Mouse (Mus musculus): ENCODE measurements around the gene Arhgef18. TPM values are rescaled to one million over a fixed set of nuclear protein-coding genes. Genes with fewer than 3 reads are reported as not detected.
A peak's percentile ranks its signal among the peaks of the same experiment; 100 is the strongest.

Arhgef18 gene
- total RNA-seq, 2 experiments from 2014 or later = 33.9 to 38.4 TPM

DNA sequence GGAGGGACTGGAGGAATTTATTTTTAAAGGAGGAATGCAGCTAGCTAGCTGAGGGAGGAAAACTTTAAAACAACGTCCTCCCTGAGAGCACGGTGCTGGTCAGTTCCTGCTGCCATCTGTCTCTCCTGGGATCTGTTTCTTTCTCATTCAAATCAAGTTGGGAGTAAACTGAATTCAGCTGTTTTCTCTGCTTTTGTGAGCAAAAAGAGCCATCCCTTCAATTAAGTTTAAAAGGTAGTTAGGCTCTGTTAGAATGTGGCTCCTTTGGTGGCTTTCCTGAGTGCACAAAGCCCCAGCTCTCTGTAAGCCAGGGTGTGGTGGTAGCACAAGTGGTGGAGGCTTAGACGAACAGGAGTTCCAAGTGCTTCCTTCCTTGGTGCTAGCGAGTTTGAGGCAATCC lies 2.4 kb downstream of the Arhgef18 start:
- DNase-seq = no peak

DNA sequence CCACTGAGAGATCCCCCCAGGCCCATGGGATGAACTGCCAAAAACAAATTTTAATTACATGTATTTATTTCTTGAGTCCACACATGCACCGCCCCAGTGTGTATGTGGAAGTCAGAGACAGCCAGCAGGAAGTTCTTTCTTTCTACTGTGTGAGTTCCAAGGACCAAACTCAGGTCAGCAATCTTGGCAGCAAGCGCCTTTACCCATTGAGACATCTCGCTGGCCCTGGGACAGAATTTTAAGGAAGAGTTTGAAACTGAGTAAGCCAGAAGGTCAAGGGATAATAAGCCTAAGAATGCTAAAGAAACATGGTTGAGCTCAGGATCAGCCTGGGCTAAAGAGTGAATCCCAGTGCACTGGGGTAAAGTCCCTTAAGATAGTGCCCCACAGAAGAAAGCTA lies 4.8 kb downstream of the Arhgef18 start:
- peak; percentile 36 for DNase-seq

DNA sequence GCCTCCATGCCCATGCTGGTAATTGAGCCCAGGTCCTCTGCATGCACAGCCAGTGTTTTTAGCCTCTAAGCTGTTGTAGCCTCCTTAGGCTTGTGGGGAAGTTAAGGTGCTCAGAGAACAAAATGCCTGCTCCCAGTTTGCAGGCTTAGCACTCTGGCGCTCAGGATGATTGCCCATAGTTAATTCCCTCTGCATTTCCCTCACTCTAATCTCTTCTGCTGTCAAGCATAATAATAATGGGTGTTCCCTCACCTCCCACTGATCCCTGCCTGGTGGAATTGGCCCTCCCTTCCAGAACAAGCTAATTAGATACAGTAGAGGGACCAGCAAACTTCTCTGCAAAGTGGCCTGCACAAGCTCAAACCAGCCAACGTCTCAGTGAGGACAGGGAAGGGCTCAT lies 7.7 kb downstream of the Arhgef18 start:
- no peak for DNase-seq

DNA sequence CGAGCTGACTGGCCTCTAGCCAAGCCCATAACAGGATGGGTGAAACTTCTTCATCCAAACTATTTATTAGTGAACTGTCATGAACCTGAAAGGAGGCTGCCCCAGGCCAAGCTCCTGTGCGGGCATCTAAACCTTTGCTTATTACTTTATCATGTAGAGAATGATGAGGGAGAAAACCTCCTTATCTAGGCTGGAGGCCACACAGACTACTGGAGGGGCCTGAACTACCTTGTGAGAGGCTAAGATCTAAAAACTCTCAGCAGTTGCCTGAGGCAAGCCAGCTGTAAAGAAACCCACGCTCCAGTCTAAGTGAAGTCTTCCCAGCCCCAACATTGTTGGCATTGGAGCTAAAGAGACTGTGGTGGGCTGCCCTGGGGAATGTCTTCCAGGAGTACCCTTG lies 14.6 kb downstream of the Arhgef18 start:
- no peak for DNase-seq

DNA sequence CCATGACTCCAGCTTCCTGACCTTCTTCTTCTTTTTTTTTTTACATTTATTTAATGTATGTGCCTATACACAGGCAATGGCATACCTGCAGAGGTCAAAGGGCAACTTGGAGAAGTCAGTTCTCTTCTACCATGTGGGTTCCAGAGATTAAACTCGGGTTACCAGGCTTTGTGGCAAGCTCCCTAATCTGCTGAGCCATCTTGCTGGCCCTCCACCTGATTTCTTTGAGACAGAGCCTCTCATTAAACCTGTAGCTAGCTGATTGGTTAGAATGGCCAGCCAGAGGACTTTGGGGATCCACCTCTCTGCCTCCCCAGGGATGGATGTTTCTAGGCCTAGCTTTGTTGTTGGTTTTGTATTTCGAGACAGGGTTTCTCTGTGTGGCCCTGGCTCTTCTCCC lies 18.3 kb downstream of the Arhgef18 start:
- DNase-seq = no peak

DNA sequence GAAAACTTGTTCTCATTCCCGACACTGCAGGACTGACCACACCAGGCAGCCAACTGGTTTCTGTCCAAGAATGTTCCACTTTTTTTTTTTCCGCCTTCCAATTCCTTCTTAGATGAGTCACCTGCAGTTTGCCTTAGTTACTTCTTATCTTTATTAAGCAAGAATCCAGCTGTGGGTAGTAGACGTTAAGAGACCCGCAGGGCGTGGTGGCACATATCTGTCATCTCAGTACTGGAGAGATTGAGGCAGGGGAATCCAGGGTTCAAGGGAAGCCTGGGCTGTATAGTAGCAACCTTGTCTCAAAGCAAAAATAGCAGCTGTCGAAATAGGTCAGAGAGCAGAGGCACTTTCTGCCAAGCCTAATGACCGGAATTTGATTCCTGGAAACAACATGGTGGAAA lies 19.1 kb downstream of the Arhgef18 start:
- peak in 1 of 2 experiments; percentile 38 for DNase-seq

DNA sequence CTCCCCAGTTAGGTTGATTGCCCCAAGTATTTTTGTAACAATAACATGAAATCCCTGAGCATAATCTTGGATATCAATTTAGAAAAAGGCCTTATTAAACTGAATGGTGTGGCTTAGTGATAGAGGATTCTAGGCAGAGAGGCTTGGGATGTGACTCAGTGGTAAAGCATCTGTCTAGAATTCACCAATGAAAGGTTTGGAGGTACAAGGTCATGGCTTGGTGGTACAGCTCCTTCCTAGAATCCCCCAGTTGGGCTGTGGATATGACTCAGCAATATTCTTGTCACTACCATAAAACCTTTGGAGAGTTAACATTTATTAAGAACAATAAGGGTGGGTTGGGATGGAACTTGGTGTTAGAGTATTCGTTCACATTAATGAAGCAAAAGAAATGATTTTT lies 20.0 kb downstream of the Arhgef18 start:
- no peak for DNase-seq

DNA sequence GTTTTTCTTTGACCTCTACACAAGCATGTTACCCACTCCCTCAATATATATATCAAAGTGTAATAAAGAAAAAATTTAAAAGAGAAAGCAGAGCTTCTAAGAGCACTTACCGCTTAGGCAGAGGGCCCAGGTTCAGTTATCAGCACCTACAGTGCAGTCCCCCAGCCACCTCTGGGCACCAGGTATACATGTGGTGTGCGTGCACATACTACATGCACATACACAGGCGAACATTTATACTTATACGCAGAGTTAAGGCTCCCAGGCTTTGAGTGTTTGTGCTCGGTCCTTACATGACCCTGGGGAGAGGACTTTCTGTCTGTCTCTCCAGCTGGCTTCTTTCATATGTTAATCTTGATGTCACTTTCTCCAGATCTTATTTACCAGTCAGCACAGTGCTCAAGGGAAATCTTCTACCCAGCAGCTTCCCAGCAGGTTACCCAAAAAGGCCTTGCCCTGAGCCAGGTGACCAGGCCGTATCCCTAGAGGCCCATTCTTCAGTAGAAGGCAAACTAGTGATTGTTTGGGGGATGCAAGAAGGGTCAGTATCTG lies 21.9 kb downstream of the Arhgef18 start:
- no peak for DNase-seq

DNA sequence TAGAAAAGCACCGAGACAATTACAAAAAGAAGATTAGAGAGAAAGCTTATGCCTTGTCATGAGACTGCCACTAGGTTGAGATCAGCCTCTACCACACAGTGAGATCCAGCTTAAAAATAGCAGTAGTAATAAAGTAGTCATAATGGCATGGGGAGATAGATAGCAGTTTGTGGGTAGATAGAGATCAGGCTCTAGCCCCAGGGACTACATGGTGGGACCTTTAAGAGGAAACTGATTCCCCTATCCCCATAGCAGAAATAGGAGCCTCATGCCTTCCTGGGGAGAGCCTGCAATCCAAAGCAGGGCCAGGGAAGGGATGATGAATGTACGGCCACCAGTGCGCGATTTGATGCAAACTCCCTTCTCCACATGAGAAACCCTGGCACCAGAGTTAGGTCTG lies 22.5 kb downstream of the Arhgef18 start:
- no peak for DNase-seq

DNA sequence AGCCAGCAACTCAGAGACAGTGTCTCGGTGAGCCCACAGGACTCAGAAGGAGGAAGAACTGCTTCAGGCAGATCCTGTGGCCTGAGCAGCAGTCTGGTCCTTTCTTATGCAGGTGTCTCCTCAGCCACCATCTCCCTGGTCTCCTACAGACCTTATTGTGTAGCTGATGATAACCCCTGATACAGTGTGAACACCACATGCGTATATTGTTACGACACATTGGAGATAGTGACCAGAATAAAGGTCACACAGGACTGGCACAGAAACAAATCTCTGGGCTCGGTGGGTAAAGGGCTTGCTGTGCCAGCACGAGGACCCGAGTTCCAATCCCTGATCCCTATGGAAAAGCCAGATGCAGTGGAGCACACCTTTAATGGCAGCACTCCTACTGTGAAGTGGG lies 22.9 kb downstream of the Arhgef18 start:
- DNase-seq = no peak

DNA sequence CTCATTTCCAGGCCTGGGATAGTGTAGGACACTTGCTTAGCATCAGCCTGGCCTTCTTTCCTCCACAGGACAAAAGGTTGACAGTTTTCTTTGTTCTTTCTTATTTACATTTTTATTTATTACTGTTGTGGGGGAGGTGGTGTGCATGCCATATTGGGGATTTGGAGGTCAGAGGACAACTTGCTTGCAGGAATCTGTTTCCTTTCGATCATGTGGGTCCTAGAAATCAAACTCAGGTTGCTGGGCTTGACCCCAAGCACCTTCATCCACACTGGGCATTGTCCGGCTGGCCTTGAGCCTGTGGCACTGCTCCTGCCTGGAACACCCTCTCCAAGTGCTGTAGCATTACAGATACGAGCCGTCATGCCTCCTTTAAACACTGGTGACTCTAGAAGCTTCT lies 24.0 kb downstream of the Arhgef18 start:
- peak in 1 of 2 experiments; percentile 32 for DNase-seq

DNA sequence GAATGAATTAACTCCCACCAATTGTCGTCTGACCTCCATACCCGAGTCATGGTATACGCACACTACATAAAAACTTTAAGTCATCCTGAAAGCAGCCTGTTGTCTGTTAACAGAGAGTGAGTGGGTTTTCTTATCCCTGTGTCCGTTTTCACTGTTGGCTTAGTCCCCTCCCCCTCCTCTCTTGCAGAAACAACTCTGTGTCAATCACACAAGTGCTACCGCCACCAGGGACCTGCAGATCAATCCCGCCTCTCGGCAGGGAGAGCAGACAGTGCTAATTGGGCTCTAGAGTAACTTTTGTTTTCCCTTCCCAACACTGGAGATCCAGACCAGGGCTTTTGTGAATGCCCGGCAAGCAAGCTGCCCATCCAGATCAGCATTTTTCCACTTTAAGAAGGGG lies 24.6 kb downstream of the Arhgef18 start:
- peak in 1 of 2 experiments; percentile 25 for DNase-seq

DNA sequence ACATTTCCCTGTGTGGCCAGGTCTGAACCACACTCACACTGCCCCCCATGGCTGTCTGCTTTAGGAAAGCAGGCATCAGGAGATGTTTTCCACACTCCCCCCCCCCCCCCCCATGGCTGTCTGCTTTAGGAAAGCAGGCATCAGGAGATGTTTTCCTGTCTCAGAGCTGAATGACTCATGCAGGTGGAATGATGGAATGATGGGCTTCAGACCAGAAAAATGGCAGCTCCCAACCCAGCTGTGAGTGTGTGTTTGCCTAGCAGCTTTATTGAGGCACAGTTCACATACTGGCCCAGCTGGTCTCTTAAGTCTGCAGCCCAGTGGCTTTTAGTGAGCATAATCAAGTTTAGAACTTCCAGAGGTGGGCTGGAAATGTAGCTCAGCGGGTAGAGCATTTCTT lies 25.3 kb downstream of the Arhgef18 start:
- peak in 1 of 2 experiments; percentile 24 for DNase-seq

DNA sequence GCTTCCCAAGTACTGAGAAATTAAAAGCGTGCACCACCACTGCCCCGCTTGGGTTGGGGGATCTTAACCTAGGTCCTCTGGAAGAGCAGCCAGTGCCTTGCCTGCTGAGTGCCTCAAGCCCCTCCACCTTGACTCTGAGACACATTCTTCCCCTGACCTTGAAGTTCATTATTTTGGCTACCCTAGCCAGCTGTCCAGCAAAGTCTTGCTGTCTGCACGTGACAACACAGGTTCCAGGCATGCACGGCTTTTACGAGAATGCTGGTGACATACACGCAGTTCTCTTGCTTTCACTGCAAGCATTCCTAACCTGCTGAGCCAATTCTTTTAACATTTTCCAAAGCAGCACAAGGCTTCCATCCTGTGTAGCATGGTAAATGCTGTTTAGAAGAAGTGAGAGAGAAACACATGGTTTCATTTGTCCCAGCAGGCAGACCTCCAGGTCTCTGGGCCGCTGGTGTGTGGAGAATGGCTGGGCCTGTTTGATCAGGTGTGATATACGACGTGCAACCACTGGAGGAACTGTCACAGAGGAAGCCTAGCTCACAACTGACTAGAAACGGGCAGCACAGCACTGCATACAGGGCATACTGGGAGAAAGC lies 27.4 kb downstream of the Arhgef18 start:
- DNase-seq = no peak

DNA sequence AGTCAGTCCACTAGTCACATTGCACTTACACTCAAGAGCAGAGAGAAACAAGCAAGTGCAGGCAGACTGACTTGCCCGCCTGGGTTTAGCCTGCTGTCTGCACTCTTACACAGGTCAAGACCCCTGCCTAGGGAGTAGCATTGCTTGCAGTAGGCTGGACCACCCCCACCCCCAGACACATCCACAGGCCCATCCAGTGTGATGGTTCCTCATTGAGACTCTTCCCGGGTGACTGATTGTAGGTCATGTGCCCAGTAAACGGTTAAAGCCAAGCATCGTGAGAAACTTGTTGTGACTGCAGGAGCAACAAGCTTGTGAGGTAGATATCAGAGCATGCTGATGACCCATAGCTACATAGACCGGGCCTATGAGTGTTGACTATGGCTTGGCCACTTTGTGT lies 28.7 kb downstream of the Arhgef18 start:
- no peak for DNase-seq

DNA sequence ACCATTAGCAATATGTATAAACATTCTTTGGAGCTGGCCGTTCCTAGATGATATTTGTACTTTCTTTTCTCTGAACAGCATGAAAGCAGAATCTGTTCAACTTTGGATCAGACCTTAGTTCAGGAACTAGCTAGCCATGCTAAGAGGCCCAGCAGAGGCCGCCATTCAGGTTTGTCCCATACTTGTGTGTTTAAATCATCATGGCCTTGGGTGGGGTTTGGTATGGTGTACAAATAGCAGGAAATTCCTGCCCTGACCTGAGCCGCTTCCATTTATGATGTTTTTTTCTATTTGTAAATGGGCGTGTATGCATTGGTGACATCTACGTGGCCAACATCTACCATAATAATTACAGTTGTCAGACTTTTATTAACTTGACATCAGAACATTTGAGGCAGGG lies 32.4 kb downstream of the Arhgef18 start:
- DNase-seq = no peak

DNA sequence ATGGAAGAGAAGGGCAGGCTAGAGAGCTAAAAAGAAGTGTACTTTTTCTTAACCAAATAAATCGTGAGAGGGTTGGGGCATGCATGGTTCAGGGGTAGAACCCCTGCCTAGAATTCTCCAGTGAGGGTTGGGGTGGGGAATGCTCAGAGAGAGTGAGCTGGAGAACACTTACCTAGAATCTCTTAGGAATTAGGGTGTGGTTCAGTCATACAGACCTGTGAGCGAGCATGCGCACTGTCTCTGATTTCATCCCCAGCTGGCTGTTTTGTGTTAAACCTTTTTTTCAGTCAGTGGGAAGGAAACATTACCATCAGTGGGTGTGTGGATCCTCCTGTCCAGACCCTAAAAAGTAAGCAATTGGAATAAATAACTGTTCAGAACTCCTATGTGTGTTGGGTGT lies 33.4 kb downstream of the Arhgef18 start:
- DNase-seq = no peak

DNA sequence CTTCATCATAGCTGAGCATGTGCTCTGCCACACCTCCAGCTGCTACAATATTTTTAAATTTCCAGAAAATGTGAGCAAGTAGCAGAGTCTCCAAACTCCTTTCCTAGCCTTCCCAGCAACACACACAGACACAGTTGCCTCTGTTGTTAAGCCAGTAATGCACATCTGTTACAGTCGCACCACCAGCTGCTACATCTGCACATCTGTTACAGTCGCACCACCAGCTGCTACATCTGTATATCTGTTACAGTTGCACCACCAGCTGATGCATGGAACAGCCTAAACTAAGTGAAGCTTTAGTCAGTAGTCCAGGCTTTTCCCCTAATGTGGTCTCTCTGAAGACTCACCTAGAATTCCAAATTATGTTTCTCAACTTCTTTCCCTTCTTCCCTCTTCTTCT lies 35.6 kb downstream of the Arhgef18 start:
- DNase-seq = no peak

DNA sequence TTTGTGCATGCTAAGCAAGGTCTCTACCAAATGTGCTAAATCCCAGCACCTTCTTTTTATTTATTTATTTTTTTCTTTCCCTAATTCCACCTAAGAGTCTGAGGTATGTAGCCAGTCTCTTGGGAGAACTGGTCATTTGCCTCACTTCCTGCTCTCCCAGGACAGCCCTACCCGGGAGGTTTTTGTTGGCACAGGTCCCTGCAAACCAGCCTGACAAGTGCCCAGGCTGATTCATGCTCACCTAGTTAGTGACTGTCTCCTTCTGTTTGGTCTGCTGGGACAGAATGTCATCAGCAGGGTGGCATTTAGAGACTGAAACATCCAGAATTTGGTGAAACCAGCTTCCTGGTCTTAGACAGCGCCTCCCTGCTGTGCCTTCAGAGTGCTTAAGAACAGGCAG lies 37.2 kb downstream of the Arhgef18 start:
- peak; percentile 85 to 86 for DNase-seq

DNA sequence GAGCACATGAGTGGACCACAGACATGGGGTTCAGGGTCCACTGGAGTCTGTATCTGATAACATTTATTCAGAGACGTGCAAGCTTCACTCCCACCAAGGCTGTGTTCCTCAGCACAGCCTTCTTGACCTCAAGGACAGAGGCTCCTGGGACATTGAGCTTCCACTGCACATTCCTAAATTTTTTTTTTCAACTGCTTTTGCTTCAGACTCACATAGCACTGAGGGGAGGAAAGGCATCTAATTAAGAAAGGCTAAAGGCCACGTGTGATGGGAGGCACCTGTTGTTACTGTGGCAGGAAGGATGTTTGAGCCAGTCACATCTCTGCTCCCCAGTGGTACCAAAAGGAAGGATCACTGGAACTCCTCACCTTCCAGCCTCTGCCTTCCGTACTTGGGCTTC lies 38.3 kb downstream of the Arhgef18 start:
- DNase-seq = no peak

DNA sequence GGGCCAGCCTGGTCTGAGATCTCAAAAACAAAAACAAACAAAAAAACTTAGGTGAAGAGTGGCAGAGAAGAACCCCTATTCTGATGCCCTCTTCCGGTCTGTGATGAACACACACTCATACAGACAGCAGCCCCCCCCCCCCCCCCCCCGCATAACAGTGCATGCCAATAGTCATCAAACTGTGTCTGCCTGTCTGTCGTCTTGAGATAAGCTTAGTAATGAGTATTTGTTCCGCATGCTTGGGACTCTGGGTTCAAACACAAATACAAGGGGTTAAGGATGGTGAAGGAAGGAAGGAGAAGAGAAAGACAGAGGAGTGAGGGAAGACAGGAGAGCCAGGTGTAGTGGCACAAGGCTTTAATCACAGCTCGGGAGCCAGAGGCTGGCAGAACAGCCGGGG lies 43.7 kb downstream of the Arhgef18 start:
- no peak for DNase-seq

DNA sequence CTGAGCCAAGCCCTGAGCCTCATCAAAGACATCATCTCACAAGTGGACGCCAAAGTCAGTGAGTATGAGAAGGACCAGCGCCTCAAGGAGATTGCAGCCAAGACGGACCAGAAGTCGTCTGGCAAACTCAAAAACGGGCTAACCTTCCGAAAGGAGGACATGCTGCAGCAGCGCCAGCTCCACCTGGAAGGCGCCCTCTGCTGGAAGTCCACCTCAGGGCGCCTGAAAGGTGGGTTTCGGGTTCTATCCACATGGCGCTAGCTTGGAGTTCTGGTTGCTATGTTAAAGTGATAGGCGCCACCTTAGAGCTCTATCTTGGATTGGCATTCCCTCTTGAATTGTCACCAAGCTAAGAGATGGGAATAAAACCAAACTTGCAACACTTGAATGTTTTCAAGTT lies 46.7 kb downstream of the Arhgef18 start:
- DNase-seq = peak in 1 of 2 experiments; percentile 46

DNA sequence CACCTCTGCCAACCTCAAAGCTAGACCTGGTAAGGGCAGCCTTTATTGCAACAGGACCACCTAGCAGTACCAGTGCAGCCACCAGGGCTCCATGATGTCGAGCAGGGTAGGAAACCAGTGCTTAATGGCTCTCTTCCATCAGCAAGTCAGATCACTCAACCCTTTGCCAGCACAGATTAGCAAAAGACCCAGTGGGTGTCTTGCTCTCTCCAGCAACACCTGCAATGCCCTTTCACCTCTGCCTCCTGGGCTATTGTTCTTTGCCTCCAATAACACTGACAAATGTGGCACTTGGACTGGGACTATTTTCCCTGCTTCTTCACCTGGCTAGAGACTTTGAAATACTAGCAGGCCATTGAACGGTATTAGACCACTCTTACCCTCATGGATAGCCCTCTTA lies 56.4 kb downstream of the Arhgef18 start:
- DNase-seq = no peak

DNA sequence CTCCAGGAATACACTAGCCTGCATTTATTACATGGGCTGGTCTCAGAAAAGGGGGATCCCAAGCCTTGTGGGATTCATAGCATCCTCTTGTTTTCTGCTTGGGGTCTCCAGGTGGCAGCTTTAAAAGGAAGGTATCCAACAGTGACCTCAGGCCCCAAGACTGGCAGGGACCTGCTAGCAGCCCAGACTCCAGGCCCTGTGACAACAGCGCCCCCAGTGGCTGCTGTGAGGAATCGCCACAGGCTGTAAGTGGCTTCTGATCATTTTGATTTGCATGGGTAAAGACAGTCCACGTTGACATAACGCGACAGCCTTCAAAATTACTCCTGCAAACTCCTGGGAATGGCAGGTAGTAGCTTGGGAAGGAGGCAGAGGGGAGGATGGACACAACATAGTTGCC lies 57.9 kb downstream of the Arhgef18 start:
- DNase-seq = peak; percentile 66 to 80

DNA sequence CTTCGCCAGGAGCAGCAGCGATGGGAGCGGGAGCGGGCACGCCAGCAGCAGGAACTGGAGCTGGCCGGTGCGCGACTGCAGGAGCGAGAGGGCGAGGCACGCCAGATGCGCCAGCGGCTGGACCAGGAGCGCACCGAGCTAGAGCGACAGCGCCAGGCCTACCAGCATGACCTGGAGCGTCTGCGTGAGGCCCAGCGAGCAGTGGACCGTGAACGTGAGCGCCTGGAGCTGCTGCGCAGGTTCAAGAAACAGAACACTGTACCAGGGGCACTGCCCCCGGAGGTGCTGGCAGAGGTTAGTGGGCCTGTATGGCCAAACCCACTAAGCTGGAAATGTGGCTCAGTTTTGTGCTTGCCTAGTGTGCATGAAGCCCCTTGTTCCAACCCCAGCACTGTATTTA lies 59.2 kb downstream of the Arhgef18 start:
- DNase-seq = no peak
